Mouse (Mus musculus) brain, embryonic 14.5 days (tissue): ENCODE data around the gene Mrpl17. TPM values are rescaled to one million over a fixed set of nuclear protein-coding genes. Genes with fewer than 3 reads are reported as not detected.
"Not testable (repeated sequence)": the region's sequence is repeated elsewhere in the genome, so short reads cannot be mapped to it uniquely, and the experiment has no call there.

Source experiments
- DNase-seq: peaks from one replicate; pipeline ENCODE4 v3.0.0-alpha.2; 2011; ENCODE audit warnings: low read depth
- CTCF ChIP-seq: fragments of 200-500 bp; IDR thresholded peaks from 2 replicates; pipeline ENCODE4 v1.5.1; 2012; ENCODE audit warnings: inconsistent platforms, mild to moderate bottlenecking, moderate library complexity, borderline replicate concordance; ENCODE audit not compliant: insufficient read depth, insufficient read length; ENCODE audit errors: extremely low read depth
- POLR2A ChIP-seq: fragments of 200-500 bp; IDR thresholded peaks from 2 replicates; pipeline ENCODE4 v1.6.1; 2012; ENCODE audit warnings: mild to moderate bottlenecking, inconsistent platforms, borderline replicate concordance; ENCODE audit not compliant: poor library complexity, insufficient read depth, insufficient read length, severe bottlenecking; ENCODE audit errors: extremely low read depth
- polyA plus RNA-seq: library from polyadenylated mRNA; depleted of rRNA; stranded (reverse); fragments of >200 nt; gene quantifications from 2 replicates; pipeline ENCODE4 v1.2.3, GENCODE M21; 2012; rRNA removed

Mrpl17 gene
- 165 and 185 TPM in 2 replicates for polyA plus RNA-seq

DNA sequence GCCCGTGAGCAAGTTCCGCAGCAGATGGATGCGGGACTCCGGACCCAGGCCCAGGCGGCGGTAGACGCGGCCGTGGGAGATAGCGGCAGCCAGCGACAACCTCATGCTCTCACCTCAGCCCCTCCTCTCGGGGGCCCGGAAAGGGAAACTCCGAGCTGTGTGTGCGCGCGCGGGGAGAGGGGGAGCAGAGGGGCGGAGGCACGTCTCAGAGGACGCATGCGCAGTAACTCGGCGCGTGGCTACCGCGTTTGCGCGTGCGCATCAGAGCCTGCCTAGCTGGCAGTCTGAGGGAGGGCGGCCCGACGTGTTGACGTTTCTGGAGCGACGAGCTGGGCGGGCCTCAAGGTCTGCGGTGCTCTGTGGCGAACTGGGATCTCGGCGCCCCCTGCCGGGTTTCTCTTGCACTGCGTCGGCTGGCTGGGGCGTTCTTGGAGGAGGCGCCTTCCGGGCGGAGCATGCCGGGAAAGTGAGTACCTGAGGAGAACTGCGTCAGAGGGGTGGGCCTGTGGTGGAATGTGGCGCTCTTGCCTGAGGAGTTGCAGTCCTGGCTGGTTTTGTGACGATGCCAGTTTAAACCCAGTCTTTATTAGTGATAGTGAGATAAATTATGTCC is at the start of gene Mrpl17:
Mrpl17 (minus strand) TSS at position 223 of the 613 bp plus-strand sequence.
- DNase-seq, result peak; percentile 100

DNA sequence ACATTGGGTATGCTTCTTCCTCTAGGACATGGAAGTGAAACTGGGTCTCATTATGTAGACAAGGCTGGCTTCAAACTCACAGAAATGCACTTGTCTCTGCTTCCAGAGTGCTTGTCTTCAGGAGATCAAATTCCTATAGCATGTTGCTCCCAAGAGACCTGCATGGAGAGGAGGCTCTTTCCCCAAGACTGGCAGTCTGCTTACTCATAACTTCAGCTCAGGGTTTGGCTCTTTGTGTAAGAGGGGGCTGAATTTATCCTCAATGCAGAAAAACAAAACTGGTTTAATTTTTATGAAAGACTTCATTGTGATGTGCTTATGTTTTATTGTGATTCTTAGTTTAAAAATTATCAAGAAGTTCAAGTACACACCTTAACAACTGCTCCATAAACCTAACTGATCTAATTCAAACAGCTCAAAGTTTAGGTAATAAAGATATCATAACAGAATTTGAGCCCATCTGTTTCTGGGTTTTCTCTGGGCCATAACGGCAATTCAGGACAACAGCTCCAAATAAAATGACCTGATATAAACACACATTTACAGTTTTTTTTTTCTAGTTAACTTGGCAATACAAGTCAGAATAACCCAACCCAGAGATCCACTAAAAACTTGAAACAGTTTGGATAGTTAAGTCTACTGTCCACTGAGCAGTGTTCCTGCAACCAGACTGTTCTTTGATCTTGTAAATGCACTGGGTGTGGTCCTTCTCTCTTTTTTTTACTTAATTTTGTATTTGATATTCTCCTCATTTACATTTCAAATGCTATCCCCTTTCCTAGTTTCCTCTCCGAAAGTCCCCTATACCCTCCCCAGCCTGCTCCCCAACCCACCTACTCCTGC is 45.0 kb upstream of the Mrpl17 start:
- not testable (repeated sequence) for DNase-seq

More for the DNA sequence above, at the start of gene Mrpl17:
- peak; percentile 93 for TF ChIP-seq CTCF
- TF ChIP-seq POLR2A, result peak; percentile 64; the same call in 1 of the 2 replicates

DNA sequence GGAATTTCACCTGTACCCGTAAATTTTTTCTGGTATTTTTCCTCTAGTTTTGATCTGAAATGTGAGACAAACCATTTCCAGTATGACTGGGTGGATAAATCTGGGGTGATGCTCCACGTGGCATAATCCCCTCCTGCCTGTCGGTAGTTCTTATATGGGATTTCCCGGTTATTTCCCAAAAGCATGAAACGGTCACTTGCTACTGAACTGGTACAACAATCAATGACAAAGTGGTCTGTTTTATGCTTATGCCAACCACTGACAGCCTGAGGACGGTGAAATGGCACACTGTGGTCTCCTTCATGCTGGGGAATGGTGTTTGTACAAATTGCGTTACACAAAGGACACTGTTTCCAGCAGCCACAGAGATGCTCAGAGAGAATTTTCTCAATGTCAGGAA is 13.4 kb upstream of the Mrpl17 start:
- TF ChIP-seq POLR2A (no peak), CTCF (no peak)
- no peak for DNase-seq

DNA sequence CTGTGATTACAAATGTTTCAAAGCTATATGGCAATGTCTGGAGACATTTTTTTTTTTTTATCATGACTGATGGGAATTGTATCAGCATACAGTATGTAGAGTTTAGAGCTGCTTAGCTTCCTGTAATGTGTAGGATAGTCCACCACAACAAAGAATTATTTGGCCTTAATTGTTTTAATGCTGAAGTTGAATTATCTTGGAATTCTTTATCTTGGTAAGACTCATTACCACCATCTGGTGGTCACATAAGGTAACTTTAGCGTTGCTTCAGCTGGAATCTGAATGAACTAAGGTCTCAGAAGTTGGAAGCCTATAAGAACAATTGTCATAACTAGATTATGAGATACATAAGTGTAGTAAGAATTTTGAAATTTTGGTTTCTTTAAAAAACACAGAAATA is 7.6 kb upstream of the Mrpl17 start:
- no peak for TF ChIP-seq CTCF
- TF ChIP-seq POLR2A, result no peak
- peak; percentile 73 for DNase-seq

DNA sequence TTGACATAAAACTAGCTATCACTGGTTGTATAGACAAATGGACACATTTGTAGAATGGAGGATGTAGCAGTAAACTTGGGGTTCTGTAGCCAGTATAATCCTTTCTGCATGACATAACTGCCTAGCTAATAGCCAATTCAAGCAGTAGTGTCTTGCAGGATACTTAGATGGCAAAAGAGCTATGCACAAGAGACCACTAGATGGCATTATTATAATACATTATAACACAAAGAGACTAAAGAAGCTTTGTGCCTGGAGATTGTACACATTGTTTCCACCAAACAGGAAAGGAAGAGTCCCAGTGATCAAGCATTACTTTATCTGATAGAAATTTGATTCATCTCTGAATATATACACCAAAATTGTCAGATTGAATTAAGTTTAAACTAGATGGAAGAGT is 5.8 kb upstream of the Mrpl17 start:
- peak; percentile 61 for DNase-seq
- TF ChIP-seq CTCF (no peak), POLR2A (no peak)

DNA sequence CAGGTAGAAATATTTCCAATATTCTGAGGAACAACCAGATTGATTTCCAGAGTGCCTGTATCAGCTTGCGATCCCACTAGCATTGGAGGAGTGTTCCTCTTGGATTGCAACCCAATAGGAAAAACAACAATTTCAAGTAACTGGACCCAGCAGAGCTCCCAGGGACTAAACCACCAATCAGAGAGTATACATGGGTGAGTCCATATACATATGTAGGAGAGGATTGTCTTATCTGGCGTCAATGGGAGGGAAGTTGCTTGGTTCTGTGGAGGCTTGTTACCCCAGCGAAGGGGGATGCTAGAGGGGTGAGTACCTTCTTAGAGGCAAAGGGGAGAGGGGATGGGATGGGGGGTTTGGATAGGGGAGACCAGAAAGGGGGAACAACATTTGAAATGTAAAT is 2.4 kb upstream of the Mrpl17 start:
- no peak for TF ChIP-seq CTCF
- no peak for TF ChIP-seq POLR2A
- no peak for DNase-seq

DNA sequence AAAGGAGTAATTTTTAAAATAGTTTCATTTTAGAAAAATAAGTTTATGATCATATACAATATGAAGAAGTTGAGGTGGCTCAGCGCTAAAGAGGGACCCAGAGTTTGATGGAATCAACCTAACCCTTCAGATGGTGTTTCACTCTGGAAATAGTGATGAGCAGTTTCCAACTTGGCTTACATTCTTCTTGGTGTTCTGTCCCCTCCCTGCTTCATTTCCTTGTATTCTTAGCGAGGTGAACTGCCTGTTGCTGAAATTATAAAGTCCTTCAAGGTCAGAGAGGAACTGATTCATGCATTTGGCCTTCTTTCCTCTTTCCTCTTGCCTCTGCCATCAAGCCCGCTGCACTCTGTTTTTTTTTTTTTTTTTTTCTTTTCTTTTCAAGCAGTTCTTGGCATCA is 1.7 kb upstream of the Mrpl17 start:
- DNase-seq, result no peak
- TF ChIP-seq CTCF (no peak), POLR2A (no peak)

DNA sequence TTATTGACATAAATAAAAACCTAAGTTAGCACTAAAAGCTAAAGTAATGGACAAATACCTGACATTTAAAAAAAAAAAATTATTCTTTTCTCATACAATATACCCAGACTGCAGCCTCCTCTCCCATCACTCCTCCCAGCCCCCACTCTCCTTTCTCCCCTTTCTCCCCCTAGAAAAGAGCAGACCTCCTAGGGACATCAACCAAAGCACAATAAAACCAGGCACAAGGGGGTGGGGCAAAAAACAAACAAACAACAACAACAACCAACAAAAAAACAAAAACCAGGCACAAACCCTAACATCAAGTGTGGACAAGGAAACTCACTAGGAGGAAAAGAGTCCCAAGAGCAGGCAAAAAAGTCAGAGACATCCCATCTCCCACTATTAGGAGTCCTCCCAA is 617 bp upstream of the Mrpl17 start:
- TF ChIP-seq CTCF (no peak), POLR2A (no peak)
- no peak for DNase-seq

DNA sequence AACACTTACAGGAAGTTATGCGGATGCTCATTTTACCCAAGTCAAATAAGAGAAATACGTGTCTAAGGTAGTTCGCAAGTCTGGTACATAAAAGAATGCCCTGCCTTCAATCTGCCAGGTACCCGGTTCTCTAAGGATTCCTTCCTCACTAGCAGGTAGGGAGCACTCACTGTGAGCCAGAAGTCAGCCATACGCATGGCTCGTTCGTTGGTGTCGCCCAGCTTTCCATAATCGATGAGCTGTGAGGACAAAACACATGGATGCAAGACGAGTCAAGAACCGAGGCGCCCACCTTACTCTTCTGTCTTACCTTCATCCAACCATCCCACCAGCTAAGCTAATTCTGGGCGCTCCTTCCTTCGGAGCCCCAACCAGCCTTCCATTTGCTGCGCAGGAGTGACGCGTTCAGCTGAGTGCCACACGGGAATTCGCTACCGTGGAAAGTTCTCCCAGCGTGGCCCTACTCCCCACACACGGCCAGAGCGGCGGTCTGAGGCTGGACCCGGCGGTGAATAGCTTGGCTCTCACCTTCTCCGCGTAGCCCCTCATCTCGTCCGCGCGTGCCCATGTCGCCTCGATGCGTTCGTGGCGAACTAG is 521 bp downstream of the Mrpl17 start:
- no peak for TF ChIP-seq CTCF
- no peak for TF ChIP-seq POLR2A
- no peak for DNase-seq

DNA sequence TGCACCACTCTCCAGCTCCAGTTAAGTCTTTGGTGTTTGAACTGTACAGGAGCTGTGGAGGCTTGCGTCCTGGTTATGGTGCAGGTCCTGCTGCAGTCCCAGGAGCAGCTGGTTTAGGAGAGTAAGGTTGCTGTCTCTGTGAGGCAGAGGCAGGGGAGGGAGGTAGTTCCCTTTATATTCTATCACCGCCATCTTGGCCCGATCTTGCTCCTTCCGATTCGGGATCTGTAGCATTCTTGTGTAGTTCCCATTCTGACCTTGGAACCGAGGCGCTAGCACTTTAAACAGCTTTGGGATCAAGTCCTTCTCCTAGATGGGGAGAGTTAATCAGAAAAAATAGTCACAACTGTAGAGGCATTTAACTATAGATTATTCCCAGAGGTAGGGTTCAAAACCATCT is 1.1 kb downstream of the Mrpl17 start:
- DNase-seq, result no peak
- TF ChIP-seq CTCF, result no peak
- TF ChIP-seq POLR2A, result no peak

DNA sequence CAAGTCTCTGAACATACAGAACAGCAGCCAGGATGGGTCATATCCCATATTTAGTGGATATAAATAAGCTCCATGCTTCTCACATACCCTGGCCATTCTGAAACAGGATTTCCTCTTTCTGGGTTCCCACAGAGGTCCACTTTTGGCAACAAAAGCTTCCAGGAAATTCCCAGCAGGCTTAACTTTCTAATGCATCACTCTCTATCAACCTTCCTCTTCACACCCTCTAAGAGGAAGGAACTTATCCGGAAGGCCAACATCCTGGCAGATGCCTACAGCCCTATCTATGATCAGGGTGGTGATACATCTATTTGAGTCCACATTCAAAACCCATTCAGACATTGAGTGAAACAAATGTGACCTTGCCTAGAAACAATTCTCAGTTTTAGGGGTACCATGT is 2.5 kb downstream of the Mrpl17 start:
- no peak for TF ChIP-seq POLR2A
- DNase-seq, result no peak

DNA sequence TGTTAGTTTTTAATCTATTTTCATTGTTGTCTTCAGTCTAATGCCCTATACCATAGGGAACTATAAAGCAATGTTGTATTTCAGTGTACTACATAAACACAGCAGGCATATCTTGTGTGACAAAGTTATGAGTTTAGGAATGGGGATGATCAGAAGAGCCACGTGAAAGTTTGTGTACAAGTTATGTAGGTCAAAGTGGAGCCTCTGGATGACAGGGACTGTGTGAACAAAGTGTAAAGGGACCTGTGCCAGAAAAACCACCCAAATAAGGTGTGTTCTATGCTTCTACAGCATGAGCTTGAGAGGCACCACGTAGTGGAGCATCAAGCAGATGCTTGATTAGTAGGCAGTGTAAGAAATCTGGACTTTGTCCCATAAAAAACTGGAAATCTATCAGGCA is 4.2 kb downstream of the Mrpl17 start:
- TF ChIP-seq POLR2A (no peak), CTCF (no peak)
- DNase-seq, result no peak

DNA sequence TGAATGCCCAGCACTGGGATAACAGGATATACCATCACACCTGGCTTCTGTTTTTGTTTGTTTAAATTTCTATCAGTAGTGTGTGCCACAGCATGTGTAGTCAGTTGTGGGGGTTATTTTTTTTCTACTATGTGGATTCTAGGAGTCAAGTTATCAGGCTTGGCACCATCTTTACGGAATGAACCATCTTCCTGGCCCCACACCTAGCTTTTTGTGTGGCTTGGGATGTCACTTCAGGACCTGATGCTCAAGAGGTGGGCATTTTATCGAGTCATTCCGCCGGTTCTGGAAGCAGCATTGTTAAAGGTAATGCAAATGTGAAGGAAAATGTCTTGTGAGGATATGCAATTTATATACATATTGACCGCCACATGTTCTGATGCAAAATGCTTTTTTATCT is 4.8 kb downstream of the Mrpl17 start:
- DNase-seq, result no peak
- TF ChIP-seq POLR2A, result no peak
